Mouse (Mus musculus): ENCODE results near the gene Tnfsf8.
A peak's percentile ranks its signal among the peaks of the same experiment; 100 is the strongest.

Tnfsf8 gene

DNA sequence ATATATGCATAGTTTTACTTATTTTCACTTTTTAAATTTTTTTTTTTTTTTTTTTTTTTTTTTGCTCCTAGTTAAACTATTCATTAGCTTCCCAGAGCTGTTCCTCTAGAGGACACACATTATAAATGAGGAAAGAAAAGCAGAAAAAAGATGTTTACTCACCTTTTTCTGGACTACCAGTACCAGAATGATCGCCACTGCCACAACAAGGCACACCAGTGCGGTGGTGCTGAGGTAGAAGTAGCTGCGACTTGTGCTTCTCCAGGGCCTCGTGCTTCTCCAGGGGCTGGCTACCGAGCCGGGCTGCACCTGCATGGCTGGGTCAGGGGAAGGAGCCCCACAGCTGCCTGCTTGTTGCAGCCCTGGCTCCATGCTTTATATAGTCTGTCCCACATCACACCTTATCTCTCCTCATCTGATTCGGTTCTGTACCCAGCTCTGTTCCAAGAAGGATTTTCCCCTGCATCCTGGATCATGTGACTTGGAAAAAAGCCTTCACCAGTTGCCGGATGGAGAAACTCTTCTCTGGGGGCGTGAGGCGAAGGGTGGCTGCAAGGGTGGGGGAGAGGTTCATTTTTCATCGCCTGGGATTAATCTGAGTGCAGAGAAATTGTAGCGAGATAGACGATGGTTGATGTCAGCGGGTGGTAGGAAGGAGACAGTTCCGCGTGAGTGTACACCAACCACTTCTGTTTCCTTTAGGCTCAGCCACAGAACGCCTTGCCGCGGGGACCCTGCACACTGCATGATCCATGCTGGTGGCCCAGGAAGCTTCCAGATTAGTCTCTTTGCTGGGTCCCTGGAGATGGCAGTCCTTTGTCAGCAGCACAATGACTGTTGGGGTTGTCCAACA, at the start of gene Tnfsf8:
TSS of gene Tnfsf8 (minus strand) at position 660 of the 853 bp plus-strand sequence.
- peak; percentile 55 for DNase-seq (ENCODE audit: low spot score)

DNA sequence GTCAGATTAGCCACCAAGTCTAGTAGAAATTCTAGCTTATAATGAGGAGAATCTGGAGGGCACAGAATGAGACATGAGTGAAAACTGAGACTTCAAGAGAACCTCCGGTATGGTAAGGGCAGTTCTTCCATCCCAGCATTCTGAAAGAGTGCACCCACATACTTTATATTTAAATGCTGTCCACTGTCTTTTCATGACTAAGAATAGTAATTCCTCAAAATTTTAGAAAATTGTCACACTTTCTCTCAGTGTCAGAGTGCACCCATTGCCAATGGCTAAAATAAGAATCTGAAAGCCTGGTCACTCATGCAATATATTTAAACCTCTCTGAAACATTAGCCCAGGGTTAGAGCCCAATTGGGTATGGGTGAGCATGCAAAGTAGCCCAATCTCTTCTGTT, 47.4 kb upstream of the Tnfsf8 start:
- no peak for DNase-seq (ENCODE audit: low spot score)

GRCm38 (mm10) chr4:63907473-63907872, 46.3 kb upstream of the Tnfsf8 start:
- DNase-seq (ENCODE audit: low spot score): no peak

DNA sequence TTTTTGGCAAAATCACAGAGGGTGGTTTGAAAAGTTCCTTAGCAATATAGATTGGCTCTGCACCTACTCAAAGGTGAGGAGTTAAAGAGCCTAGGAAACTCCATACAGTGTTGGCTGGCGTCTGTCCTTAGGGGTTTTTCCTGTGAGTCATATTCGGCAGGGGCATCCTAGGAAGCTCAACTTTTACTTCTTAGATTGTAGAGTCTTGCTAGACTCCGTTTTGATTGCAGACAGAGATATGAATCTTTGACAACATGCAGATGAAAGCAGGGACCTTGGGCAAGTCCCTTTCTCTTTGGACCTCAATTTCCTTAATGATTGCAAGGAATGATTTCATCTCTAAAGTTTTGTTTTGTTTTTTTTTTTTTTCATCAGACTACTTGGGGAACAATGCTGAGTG, 44.9 kb upstream of the Tnfsf8 start:
- no peak for DNase-seq (ENCODE audit: low spot score)

DNA sequence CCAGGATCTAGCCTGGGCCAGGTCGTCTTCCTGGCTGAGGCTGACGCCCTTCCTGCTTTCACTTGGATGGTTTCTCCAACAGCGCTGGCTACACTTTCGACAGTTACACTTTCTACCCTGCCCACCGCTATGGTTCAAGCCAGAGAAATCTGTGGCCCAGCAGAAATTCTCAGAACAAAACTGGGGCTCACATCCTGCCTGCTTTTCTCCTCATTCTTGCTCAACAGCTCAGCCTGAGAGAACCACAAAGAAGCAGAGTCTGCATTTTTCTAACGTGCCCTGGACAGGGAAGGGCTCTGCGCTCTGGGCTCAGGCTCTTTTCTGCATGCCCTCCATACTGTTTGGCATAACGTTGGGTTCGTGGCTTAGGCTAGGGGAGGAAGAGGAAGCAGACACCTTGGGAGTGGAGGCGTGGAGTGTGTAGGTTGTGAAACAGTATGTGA, 38.0 kb upstream of the Tnfsf8 start:
- peak; percentile 2 for DNase-seq (ENCODE audit: low spot score)

GRCm38 (mm10) chr4:63897152-63897551, 36.0 kb upstream of the Tnfsf8 start:
- DNase-seq (ENCODE audit: low spot score): no peak

DNA sequence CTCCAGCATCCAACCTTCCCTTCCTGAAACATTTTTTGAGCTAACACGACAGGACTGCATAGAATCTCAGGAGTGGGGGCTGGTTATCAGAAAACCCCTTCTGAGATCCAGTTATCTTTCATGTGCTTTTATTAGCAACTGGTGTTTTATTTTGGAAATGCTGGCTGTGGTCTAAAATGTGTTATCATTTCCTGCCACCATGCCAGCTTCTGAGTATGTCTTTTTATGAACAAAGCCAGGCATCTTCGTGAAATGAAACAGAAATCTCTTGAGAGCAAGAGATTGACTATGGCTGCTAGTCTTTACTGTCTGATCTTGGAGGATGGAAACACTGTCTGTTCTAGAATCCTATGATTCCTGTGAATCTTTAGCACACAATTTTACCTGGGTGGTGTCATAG, 25.0 kb upstream of the Tnfsf8 start:
- no peak for DNase-seq (ENCODE audit: low spot score)

GRCm38 (mm10) chr4:63876720-63877119, 15.6 kb upstream of the Tnfsf8 start:
- DNase-seq (ENCODE audit: low spot score): no peak

- no peak for DNase-seq (ENCODE audit: low spot score)
Observed at GRCm38 (mm10) chr4:63875480-63875879, 14.3 kb upstream of the Tnfsf8 start.

- no peak for DNase-seq (ENCODE audit: low spot score)
Observed at GRCm38 (mm10) chr4:63870678-63871077, 9.5 kb upstream of the Tnfsf8 start.

- DNase-seq (ENCODE audit: low spot score): no peak
Observed at GRCm38 (mm10) chr4:63868770-63869169, 7.6 kb upstream of the Tnfsf8 start.

DNA sequence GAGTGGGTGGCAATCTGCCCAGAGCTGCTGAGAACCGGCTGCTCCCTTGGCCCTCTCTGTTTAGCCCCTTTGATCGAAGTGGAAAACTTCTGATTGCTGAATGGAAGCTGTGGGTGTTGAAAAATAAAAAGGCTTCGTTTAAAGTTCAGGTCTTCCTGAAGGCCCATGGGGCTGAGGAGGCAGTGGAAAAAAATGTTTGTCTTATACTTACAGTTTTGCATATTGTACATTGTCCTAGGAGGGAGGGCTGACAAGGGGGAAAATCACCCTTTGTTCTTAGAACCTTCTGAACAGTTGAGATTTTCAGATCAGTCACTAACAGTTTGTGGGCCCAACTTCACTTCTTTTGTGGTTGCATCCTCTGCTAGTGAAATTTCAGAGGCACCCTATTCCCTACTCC, 1.8 kb upstream of the Tnfsf8 start:
- no peak for DNase-seq (ENCODE audit: low spot score)

DNA sequence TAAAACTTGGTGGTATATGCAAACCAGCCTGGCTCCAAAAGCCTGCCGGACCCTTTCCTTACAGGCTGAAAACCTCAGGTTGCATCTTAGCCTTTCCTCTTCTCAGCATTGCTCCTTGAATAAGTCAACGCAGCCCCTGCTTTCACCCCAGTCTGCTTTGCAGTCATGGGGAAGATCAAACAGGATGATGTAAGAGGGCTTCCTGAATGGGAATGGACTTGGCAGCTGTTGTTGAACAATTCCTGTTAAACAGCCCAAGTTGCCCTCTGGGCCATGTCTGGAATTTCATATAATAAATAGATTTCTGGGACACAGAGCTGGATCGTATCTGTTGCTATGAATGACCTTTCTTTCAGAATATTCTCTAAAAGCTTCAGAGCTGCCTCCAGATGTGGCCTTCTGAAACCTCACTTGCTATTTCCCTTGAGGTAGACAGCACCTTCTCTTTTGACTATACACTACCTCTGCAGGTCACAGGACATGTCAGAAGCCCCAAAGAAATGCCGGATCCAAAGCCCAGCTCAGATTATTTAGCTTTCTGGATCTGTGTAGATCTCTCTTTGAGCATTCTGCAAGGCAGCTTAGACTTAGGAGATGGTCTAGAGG, 1.0 kb upstream of the Tnfsf8 start:
- DNase-seq (ENCODE audit: low spot score): no peak

GRCm38 (mm10) chr4:63860236-63860635, 911 bp downstream of the Tnfsf8 start:
- DNase-seq (ENCODE audit: low spot score): no peak

DNA sequence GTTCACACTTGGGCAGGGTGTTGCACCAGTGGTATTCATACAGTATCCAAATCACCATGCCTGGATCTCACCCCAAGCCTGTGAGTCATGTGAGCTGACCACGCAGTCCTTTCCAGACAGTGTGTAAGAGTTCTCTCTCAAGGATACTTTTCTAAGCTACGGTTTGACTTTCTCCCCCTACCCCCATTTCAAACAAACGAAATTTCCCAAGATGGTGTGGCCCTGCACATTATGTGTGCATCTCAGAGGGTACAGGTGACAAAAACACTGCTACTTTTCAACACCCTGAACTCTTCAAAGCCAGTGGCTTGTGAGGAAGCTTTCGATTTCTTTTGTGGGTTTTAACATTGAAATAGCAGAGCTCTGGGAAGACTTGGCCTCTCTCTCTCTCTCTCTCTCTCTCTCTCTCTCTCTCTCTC, 1.4 kb downstream of the Tnfsf8 start:
- peak; percentile 41 for DNase-seq (ENCODE audit: low spot score)

DNA sequence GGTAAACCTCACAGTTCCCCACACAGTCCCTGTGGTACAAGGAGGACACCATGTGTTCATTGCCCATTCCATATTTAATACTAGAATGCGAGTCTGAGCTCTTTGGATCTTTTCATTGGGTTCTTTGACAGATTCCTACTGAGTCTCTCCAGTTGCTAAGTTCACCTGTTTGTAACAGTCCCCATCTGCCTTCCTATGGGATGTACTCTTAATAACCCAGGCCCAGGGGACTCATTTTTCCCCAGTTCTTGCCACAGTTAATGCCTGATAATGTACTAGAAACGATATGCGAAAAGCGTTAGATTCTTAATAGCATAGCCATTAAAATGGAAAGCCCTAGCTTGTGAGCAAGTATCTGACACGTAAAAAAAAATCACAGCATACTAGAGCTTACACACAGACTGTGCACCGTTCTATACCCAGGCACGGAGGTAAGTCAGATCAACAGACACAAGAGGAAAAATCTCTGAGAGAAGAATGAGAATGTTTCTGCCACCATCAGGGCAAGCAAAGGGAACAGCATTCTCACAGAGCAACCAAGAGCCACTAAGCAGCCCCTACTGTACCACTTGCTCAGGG, 2.4 kb downstream of the Tnfsf8 start:
- no peak for DNase-seq (ENCODE audit: low spot score)

- DNase-seq (ENCODE audit: low spot score): no peak
Observed at GRCm38 (mm10) chr4:63856764-63857163, 4.4 kb downstream of the Tnfsf8 start.

DNA sequence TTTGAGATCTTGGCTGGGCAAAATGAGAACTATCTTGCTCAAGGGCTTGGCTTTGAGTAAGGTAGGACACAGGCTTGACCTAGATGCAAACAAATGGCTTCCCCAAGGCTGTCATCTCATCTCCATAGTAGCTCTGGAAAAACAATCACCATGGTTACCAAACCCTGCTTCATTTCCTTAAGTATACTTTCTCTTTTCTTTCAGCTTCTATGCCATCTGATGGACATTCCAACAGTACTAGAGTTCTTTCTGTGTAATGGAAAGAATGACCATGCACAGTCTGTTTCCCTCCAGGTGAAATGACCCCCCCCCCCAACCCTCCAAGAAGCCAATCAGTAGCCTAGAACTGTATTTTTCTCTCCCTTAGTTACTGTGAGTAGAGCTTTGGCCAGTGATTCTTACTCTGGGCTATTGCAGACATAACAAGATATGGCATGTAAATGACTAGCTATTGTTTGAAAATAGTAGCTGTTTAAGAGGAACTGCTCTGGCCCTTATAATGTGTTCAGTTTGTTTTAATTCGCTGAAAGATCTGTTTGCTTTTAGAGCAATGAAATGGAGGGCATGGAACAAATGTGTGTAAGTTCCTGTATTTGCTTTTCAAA, 7.3 kb downstream of the Tnfsf8 start:
- no peak for DNase-seq (ENCODE audit: low spot score)

DNA sequence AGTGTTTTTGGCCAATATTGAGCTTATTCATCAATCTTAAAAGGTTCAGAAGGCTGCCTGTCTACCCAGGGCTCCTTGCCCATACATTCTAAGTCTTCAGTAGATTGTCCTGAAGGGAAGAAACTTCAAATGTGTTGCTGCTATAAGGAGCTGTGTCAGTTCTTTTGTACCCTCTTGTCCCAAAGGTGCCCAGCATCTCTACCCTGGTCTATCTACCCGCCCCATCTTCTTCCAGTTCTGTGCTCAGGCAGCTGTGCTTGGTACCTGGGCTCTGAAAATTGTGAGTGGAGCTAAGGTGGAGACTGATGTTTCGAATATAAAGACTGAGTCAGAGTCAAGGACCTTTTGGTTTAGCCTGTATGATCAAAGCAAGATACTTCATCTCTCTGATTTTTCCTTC, 11.1 kb downstream of the Tnfsf8 start:
- no peak for DNase-seq (ENCODE audit: low spot score)

DNA sequence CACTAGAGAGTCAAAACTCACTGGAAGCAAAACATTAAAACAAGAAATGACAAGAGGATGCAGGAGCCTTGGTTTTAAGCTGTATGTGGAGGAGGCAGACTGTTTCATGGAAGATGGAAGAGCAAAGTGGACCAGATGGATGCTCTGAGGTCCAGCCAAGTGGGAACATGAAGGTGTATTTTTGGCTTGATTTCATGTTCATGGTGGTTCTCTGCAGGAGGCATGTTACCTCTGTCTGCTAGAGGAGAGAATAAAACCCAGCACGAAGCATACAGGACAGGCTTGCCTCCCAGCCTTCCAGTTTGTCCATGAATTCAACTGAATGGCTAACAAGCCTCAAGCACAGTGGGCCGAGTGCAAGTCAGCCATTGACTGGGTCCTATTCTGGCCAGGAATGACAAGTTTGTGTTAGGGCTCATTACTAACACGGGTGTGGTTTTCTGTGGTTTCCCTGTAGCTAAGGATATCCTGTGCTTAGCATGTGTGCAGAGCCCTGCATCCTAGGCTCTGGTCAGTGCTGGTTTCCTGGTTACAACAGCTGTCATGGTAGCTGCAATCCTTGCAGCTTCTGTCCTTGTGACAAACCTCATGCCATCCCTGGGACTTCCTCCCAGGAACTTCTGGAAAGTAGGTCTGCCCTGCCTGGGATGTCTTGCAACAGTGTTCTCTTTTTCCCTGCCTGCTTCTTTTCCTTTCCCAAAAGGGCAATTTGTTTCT, 14.1 kb downstream of the Tnfsf8 start:
- DNase-seq (ENCODE audit: low spot score): no peak

- no peak for DNase-seq (ENCODE audit: low spot score)
Observed at GRCm38 (mm10) chr4:63845760-63846159, 15.4 kb downstream of the Tnfsf8 start.

- no peak for DNase-seq (ENCODE audit: low spot score)
Observed at GRCm38 (mm10) chr4:63843924-63844323, 17.2 kb downstream of the Tnfsf8 start.

Measured in T-cell, adult 2 months (primary cell).